Mouse (Mus musculus) liver, embryonic 15.5 days (tissue): Measurements from ENCODE around the gene Ttc24. TPM values are rescaled to one million over a fixed set of nuclear protein-coding genes. Genes with fewer than 3 reads are reported as not detected.

Source experiments
- ATAC-seq: fragments of 200-750 bp; cut with Nextera tagmentation; 2 replicates; pipeline ENCODE4 v1.8.0; 2017; ENCODE audit warnings: moderate number of reproducible peaks, mild to moderate bottlenecking, moderate library complexity; ENCODE audit not compliant: insufficient read depth
- H3K27ac ChIP-seq: fragments of 300-500 bp; sonication (generic); replicated peaks from 2 replicates; pipeline ENCODE4 v1.5.1; 2015; ENCODE audit warnings: mild to moderate bottlenecking, inconsistent platforms
- H3K27me3 ChIP-seq: fragments of 300-500 bp; sonication (generic); 2 replicates; pipeline ENCODE4 v1.6.1; 2015; ENCODE audit warnings: mild to moderate bottlenecking, inconsistent platforms
- H3K36me3 ChIP-seq: fragments of 300-500 bp; sonication (generic); replicated peaks from 2 replicates; pipeline ENCODE4 v1.6.1; 2015; ENCODE audit warnings: moderate library complexity, mild to moderate bottlenecking, inconsistent platforms
- H3K4me1 ChIP-seq: fragments of 300-500 bp; sonication (generic); replicated peaks from 2 replicates; pipeline ENCODE4 v1.6.1; 2015; ENCODE audit warnings: inconsistent platforms
- H3K4me2 ChIP-seq: fragments of 300-500 bp; sonication (generic); 2 replicates; pipeline ENCODE4 v1.6.1; 2015; ENCODE audit warnings: moderate library complexity, mild to moderate bottlenecking, inconsistent platforms
- H3K4me3 ChIP-seq: fragments of 300-500 bp; sonication (generic); replicated peaks from 2 replicates; pipeline ENCODE4 v1.5.1; 2015; ENCODE audit warnings: mild to moderate bottlenecking, inconsistent platforms
- H3K9ac ChIP-seq: fragments of 300-500 bp; sonication (generic); 2 replicates; pipeline ENCODE4 v1.6.1; 2015; ENCODE audit warnings: moderate library complexity, mild to moderate bottlenecking, inconsistent platforms
- H3K9me3 ChIP-seq: fragments of 300-500 bp; sonication (generic); replicated peaks from 2 replicates; pipeline ENCODE4 v1.6.1; 2016; ENCODE audit warnings: inconsistent platforms
- WGBS: fragments of 180-500 bp; shearing (Covaris S2); methylation state at CpG from one replicate; pipeline ENCODE4 v1.1.7; 2015; ENCODE audit warnings: mixed read lengths; ENCODE audit not compliant: insufficient replicate concordance; 5-methylcytosine and 5-hydroxymethylcytosine counted together
- polyA plus RNA-seq: library from polyadenylated mRNA; unstranded; fragments of >200 nt; fragmentation: Nextera tagmentation; extraction: Ambion mirVana; gene quantifications from 2 replicates; pipeline ENCODE4 v1.2.1, GENCODE M21; 2015

The Ttc24 gene
- polyA plus RNA-seq, 1 experiment from 2014 or later = not detected

GRCm38 (mm10) chr3:88081345-88082223, 3.5 kb upstream of the Ttc24 start, which contains the start of gene Iqgap3:
Gene Iqgap3, plus strand, starts transcription at chr3:88081971.
- H3K27ac ChIP-seq = peak within 1 kb of the TSS; percentile 56
- peak within 1 kb of the TSS; percentile 76 for H3K4me3 ChIP-seq
- no peaks in the 10 kb centered on the region for H3K9me3 ChIP-seq
- H3K36me3 ChIP-seq = 0 out of 2 replicates have a peak, but pooled peaks cover 15% of the 10 kb centered on the region
- peak within 1 kb of the TSS; percentile 87 for H3K4me2 ChIP-seq
- peak; percentile 76 for ATAC-seq
- H3K9ac ChIP-seq = peak within 1 kb of the TSS; percentile 62
- peaks cover 9% of the 10 kb centered on the region for H3K27me3 ChIP-seq
- 17% methylated on average over 33 of the region's 33 CpGs for WGBS
- H3K4me1 ChIP-seq = peaks cover 23% of the 10 kb centered on the region

GRCm38 (mm10) chr3:88077441-88077840, 663 bp downstream of the Ttc24 start:
- Histone ChIP-seq H3K4me1 (peaks cover 11% of the 10 kb centered on the region), H3K36me3 (no peaks in the 10 kb centered on the region), H3K9ac (no peak overlapping the region), H3K27me3 (peaks cover 17% of the 10 kb centered on the region), H3K27ac (no peak overlapping the region), H3K9me3 (no peaks in the 10 kb centered on the region), H3K4me3 (no peak overlapping the region), H3K4me2 (no peak overlapping the region)
- 37% methylated on average over 8 of the region's 8 CpGs for WGBS
- peak; percentile 30 for ATAC-seq

GRCm38 (mm10) chr3:88074766-88075165, 3.3 kb downstream of the Ttc24 start:
- Histone ChIP-seq H3K4me1 (no peaks in the 10 kb centered on the region), H3K4me3 (no peak overlapping the region), H3K9me3 (no peaks in the 10 kb centered on the region), H3K9ac (no peak overlapping the region), H3K4me2 (no peak overlapping the region), H3K36me3 (no peaks in the 10 kb centered on the region), H3K27me3 (peaks cover 30% of the 10 kb centered on the region), H3K27ac (no peak overlapping the region)
- ATAC-seq = no peak
- 71% methylated on average over 8 of the region's 8 CpGs for WGBS

GRCm38 (mm10) chr3:88074351-88074750, 3.8 kb downstream of the Ttc24 start:
- H3K4me1 ChIP-seq = no peaks in the 10 kb centered on the region
- no peak overlapping the region for H3K4me3 ChIP-seq
- ATAC-seq = no peak
- 45% methylated on average over 2 of the region's 2 CpGs for WGBS
- no peak overlapping the region for H3K4me2 ChIP-seq
- H3K9me3 ChIP-seq = no peaks in the 10 kb centered on the region
- H3K36me3 ChIP-seq = no peaks in the 10 kb centered on the region
- peaks cover 30% of the 10 kb centered on the region for H3K27me3 ChIP-seq
- H3K27ac ChIP-seq = no peak overlapping the region
- no peak overlapping the region for H3K9ac ChIP-seq

- Histone ChIP-seq H3K4me3 (no peak overlapping the region), H3K9me3 (no peaks in the 10 kb centered on the region), H3K36me3 (no peaks in the 10 kb centered on the region), H3K27me3 (peaks cover 30% of the 10 kb centered on the region), H3K9ac (no peak overlapping the region), H3K27ac (no peak overlapping the region), H3K4me2 (no peak overlapping the region), H3K4me1 (no peaks in the 10 kb centered on the region)
- 43% methylated on average over 2 of the region's 2 CpGs for WGBS
- no peak for ATAC-seq
Measured at GRCm38 (mm10) chr3:88073631-88074030, 4.5 kb downstream of the Ttc24 start.

- Histone ChIP-seq H3K36me3 (no peaks in the 10 kb centered on the region), H3K27ac (no peak overlapping the region), H3K4me3 (no peak overlapping the region), H3K4me1 (no peaks in the 10 kb centered on the region), H3K9me3 (no peaks in the 10 kb centered on the region), H3K9ac (no peak overlapping the region), H3K27me3 (peaks cover 26% of the 10 kb centered on the region; the same call in 1 of the 2 replicates), H3K4me2 (no peak overlapping the region)
- ATAC-seq = no peak
- WGBS = 5% methylated on average over 5 of the region's 5 CpGs
Measured at GRCm38 (mm10) chr3:88071783-88072182, 6.3 kb downstream of the Ttc24 start.

- H3K36me3 ChIP-seq = no peaks in the 10 kb centered on the region
- no peak overlapping the region for H3K4me2 ChIP-seq
- no peak overlapping the region for H3K27ac ChIP-seq
- H3K27me3 ChIP-seq = peaks cover 18% of the 10 kb centered on the region; the same call in 1 of the 2 replicates
- no peak for ATAC-seq
- 23% methylated on average over 2 of the region's 2 CpGs for WGBS
- H3K4me3 ChIP-seq = no peak overlapping the region
- H3K9me3 ChIP-seq = no peaks in the 10 kb centered on the region
- H3K4me1 ChIP-seq = no peaks in the 10 kb centered on the region
- no peak overlapping the region for H3K9ac ChIP-seq
Measured at GRCm38 (mm10) chr3:88068386-88068785, 9.7 kb downstream of the Ttc24 start.

GRCm38 (mm10) chr3:88057902-88058696, 20.0 kb downstream of the Ttc24 start, which contains the start of gene Naxe:
Gene Naxe, minus strand, starts transcription at chr3:88058495.
- peak within 1 kb of the TSS; percentile 93 for H3K4me2 ChIP-seq
- WGBS = under 1% methylated on average over 60 of the region's 60 CpGs
- ATAC-seq = peak; percentile 93
- H3K4me1 ChIP-seq = peaks cover 22% of the 10 kb centered on the region
- no peaks in the 10 kb centered on the region for H3K27me3 ChIP-seq
- no peaks in the 10 kb centered on the region for H3K9me3 ChIP-seq
- peak within 1 kb of the TSS; percentile 72 for H3K4me3 ChIP-seq
- H3K9ac ChIP-seq = peak within 1 kb of the TSS; percentile 68
- peaks cover 37% of the 10 kb centered on the region for H3K36me3 ChIP-seq
- H3K27ac ChIP-seq = peak within 1 kb of the TSS; percentile 55

- H3K27ac ChIP-seq = no peak overlapping the region
- H3K9ac ChIP-seq = peak overlapping the region; percentile 68; the same call in 1 of the 2 replicates
- no peaks in the 10 kb centered on the region for H3K27me3 ChIP-seq
- WGBS = 82% methylated on average over 6 of the region's 6 CpGs
- peaks cover 47% of the 10 kb centered on the region for H3K36me3 ChIP-seq
- H3K4me3 ChIP-seq = peak overlapping the region; percentile 72
- ATAC-seq = no peak
- H3K4me1 ChIP-seq = peaks cover 22% of the 10 kb centered on the region
- peak overlapping the region; percentile 93 for H3K4me2 ChIP-seq
- H3K9me3 ChIP-seq = no peaks in the 10 kb centered on the region
Measured at GRCm38 (mm10) chr3:88057030-88057429, 21.1 kb downstream of the Ttc24 start.

GRCm38 (mm10) chr3:88049532-88049931, 28.6 kb downstream of the Ttc24 start:
- Histone ChIP-seq H3K4me3 (no peak overlapping the region), H3K27me3 (no peaks in the 10 kb centered on the region), H3K4me1 (peaks cover 6% of the 10 kb centered on the region; the same call in 1 of the 2 replicates), H3K9me3 (no peaks in the 10 kb centered on the region), H3K36me3 (peaks cover 43% of the 10 kb centered on the region), H3K4me2 (no peak overlapping the region), H3K9ac (no peak overlapping the region), H3K27ac (no peak overlapping the region)
- ATAC-seq = no peak
- 44% methylated on average over 3 of the region's 3 CpGs for WGBS
